Mouse (Mus musculus): ENCODE results near the gene Hormad2. TPM values are rescaled to one million over a fixed set of nuclear protein-coding genes. Genes with fewer than 3 reads are reported as not detected.

The Hormad2 gene
- polyA plus RNA-seq, 1 experiment from 2014 or later: 0.10 TPM

DNA sequence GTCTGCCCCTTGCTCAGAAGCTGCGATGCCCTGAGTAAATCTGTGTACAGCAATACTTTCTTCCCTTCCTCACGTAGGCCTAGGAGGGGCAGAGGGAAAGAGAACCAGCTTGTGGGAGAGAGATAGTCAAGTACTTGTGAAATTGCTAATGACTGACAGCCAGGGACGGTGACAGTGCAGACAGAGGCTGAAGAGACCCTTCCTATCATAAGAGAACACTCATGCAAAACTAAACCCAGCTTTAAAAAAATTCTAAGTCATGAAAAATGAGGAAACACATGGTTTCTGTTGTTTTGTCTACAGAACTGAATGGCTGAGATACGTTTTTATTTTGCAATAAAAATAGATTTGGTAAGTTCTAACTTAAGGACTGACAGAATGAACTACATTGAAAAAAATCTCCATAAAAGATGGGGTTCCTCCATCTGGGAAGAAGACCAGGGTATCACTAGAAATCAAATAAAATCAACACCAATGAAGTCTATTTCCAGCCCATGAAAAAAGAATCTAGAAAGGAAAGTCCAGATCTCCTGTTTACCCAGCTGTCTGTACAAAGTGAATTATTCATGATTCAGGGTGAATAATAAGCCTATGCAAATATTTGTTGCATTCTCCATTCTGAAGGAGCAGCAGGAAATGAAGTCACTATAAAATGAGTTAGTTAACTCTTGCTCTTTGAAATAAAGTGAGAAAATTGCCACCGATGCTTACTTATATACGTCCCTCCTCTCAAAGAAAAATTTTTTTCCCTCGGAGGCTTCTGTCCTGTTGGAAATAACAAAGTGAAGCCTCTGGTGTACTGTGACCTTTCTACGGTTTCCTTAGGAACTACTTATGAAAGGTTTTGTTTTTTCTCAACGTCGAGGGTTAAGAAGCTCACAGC, 104.9 kb downstream of the Hormad2 start:
- 63% methylated on average over 10 of the region's 10 CpGs for WGBS
- H3K4me3 ChIP-seq: no peak overlapping the region
- no peak overlapping the region for H3K27ac ChIP-seq
- H3K27me3 ChIP-seq: no peaks in the 10 kb centered on the region
- peaks cover 3% of the 10 kb centered on the region; the same call in 1 of the 2 replicates for H3K4me1 ChIP-seq
- H3K9me3 ChIP-seq: no peaks in the 10 kb centered on the region
- H3K9ac ChIP-seq: no peak overlapping the region
- H3K4me2 ChIP-seq (replicated peaks): no peak overlapping the region
- ATAC-seq (ENCODE audit: insufficient number of reproducible peaks, insufficient read depth, low FRiP score, low TSS enrichment): no peak
- H3K36me3 ChIP-seq: no peaks in the 10 kb centered on the region

DNA sequence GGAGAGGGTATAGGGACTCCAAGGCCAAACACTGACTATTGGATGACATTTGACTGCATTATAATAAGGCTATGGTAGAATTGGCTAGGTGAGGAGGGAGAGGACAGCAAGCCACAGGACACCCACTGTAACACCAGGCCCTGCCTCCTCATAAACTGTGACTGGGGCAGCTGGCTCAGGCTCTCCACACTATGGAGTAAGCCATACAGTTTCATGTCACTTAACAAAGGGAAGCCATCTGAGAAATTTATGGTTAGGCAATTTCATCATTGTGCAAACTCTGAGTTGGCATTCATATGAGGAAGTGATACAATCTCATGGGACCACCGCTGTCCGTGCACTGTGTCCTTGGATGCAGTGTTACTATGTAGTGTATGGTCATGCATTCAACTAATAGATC, 107.9 kb downstream of the Hormad2 start:
- WGBS: 96% methylated on average over 2 of the region's 2 CpGs
- Histone ChIP-seq H3K9me3 (no peaks in the 10 kb centered on the region), H3K27me3 (no peaks in the 10 kb centered on the region), H3K9ac (no peak overlapping the region), H3K4me3 (no peak overlapping the region), H3K27ac (no peak overlapping the region), H3K4me2 (replicated peaks) (no peak overlapping the region), H3K36me3 (no peaks in the 10 kb centered on the region), H3K4me1 (no peaks in the 10 kb centered on the region)
- no peak for ATAC-seq (ENCODE audit: insufficient number of reproducible peaks, insufficient read depth, low FRiP score, low TSS enrichment)

DNA sequence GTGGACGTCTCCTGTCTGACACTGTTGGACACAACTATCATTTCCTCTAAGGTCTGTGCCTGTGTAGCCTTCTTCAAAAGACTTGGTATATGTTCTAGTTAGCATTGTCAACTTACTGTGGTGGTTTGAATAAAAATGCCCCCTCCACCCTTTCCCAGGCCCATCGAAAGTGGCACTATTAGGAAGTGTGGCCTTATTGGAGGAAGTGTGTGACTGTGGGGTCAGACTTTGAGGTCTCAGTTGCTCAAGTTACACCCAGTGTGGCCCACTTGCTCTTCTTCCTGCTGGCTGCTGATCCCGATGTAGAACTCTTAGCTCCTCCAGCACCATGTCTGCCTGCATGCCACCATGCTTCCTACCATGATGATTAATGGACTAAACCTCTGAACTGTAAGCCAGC, 112.7 kb downstream of the Hormad2 start:
- no peak overlapping the region for H3K4me3 ChIP-seq
- no peaks in the 10 kb centered on the region for H3K9me3 ChIP-seq
- H3K36me3 ChIP-seq: no peaks in the 10 kb centered on the region
- WGBS: 84% methylated on average over 3 of the region's 3 CpGs
- no peaks in the 10 kb centered on the region for H3K27me3 ChIP-seq
- H3K9ac ChIP-seq: no peak overlapping the region
- no peaks in the 10 kb centered on the region for H3K4me1 ChIP-seq
- H3K4me2 ChIP-seq (replicated peaks): no peak overlapping the region
- no peak for ATAC-seq (ENCODE audit: insufficient number of reproducible peaks, insufficient read depth, low FRiP score, low TSS enrichment)
- no peak overlapping the region for H3K27ac ChIP-seq

DNA sequence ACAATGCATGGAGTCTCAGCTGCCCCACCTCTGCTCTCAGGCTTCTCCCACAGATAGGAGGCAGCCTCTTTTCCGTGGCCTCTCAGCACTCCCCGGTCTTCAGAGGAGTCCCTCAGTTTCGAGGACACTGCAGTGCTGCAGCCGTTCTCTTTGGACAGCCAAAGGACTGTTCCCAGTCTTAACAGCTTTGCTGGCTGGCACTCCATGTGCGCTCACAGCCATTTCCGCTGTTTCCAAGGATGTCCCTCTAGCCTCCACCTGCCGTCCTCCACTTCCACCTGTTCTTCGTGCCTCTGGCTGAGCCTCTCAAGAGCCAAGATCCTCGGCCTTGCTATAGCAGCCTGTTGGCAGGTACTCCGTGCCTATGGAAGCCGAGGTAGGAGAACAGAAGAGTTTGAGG, 117.4 kb downstream of the Hormad2 start:
- Histone ChIP-seq H3K4me1 (no peaks in the 10 kb centered on the region), H3K9me3 (no peaks in the 10 kb centered on the region), H3K36me3 (no peaks in the 10 kb centered on the region), H3K4me2 (replicated peaks) (no peak overlapping the region), H3K4me3 (no peak overlapping the region), H3K27me3 (peaks cover 3% of the 10 kb centered on the region; the same call in 1 of the 2 replicates), H3K27ac (no peak overlapping the region), H3K9ac (no peak overlapping the region)
- WGBS: 70% methylated on average over 11 of the region's 11 CpGs
- ATAC-seq (ENCODE audit: insufficient number of reproducible peaks, insufficient read depth, low FRiP score, low TSS enrichment): no peak

DNA sequence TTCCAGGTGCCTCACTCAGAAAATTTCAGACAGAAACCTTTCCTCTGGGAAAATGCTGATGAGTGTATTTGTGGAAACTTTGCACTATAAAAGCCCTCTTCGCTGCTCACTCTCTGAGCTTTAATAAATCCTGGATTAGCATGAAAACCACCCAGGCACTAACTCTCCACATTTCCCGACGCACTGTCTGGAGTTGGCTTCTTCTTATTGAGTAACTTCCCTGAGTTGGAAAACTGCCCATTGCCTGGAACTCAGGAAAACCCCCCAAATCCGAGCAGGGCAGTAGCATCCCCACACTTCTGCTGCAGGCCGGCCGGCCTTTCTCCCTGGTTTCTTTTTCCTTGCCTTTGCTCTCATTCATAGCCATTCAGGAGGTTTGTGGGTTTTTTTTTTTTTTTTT, 118.0 kb downstream of the Hormad2 start:
- H3K9ac ChIP-seq: no peak overlapping the region
- ATAC-seq (ENCODE audit: insufficient number of reproducible peaks, insufficient read depth, low FRiP score, low TSS enrichment): no peak
- H3K9me3 ChIP-seq: no peaks in the 10 kb centered on the region
- no peaks in the 10 kb centered on the region for H3K4me1 ChIP-seq
- no peak overlapping the region for H3K27ac ChIP-seq
- no peak overlapping the region for H3K4me2 ChIP-seq (replicated peaks)
- H3K27me3 ChIP-seq: peaks cover 3% of the 10 kb centered on the region; the same call in 1 of the 2 replicates
- H3K4me3 ChIP-seq: no peak overlapping the region
- WGBS: 49% methylated on average over 6 of the region's 6 CpGs
- no peaks in the 10 kb centered on the region for H3K36me3 ChIP-seq

DNA sequence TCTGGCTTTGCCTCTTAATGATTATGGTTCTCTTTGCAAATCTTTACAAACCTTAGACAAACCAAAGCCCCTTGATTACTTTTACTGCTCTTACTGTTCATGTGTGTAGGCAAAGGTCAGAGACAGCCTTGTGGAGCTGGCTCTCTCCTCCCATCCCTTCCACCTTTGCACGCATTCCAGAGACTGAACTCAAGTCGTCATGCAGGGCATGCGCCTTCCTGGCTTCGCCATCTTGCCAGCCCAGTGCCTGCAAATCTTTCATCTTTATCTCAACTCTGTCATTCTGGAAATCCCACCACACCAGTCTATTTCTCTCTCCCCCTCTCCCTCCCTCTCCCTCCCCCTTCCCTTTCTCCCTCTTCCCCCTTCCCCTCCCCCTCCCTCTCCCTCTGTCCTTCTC, 120.0 kb downstream of the Hormad2 start:
- Histone ChIP-seq H3K9me3 (no peaks in the 10 kb centered on the region), H3K36me3 (no peaks in the 10 kb centered on the region), H3K4me2 (replicated peaks) (no peak overlapping the region), H3K4me1 (no peaks in the 10 kb centered on the region), H3K9ac (no peak overlapping the region), H3K27ac (no peak overlapping the region), H3K4me3 (no peak overlapping the region), H3K27me3 (peaks cover 7% of the 10 kb centered on the region; the same call in 1 of the 2 replicates)
- WGBS: 64% methylated on average over 4 of the region's 4 CpGs
- ATAC-seq (ENCODE audit: insufficient number of reproducible peaks, insufficient read depth, low FRiP score, low TSS enrichment): no peak

GRCm38 (mm10) chr11:4319212-4319955, 121.5 kb downstream of the Hormad2 start:
- 86% methylated on average over 14 of the region's 14 CpGs for WGBS
- peaks cover 8% of the 10 kb centered on the region; the same call in 1 of the 2 replicates for H3K27me3 ChIP-seq
- no peak overlapping the region for H3K4me3 ChIP-seq
- H3K36me3 ChIP-seq: no peaks in the 10 kb centered on the region
- no peak for ATAC-seq (ENCODE audit: insufficient number of reproducible peaks, insufficient read depth, low FRiP score, low TSS enrichment)
- no peaks in the 10 kb centered on the region for H3K9me3 ChIP-seq
- no peak overlapping the region for H3K4me2 ChIP-seq (replicated peaks)
- no peaks in the 10 kb centered on the region for H3K4me1 ChIP-seq
- H3K9ac ChIP-seq: no peak overlapping the region
- no peak overlapping the region for H3K27ac ChIP-seq

DNA sequence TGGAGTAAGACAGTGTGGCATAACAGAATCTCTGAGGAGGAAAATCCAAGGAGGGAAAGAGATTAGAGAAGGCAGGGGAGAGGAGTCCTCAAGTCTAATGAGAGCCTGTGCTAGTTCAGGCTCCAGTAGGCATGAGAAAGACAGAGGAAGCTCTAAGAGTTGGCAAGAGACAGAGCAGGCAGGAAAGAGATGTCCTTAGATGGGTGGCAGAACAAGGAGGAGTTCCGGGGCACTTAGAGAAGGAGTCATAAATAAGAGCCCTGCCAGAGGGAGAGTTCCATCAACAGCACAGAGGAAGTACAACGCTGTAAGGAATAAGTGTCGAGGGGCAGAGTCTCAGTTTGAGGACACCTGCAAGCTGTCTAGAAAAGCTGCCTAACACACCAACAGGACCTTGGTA, 122.9 kb downstream of the Hormad2 start:
- no peak overlapping the region for H3K27ac ChIP-seq
- no peak for ATAC-seq (ENCODE audit: insufficient number of reproducible peaks, insufficient read depth, low FRiP score, low TSS enrichment)
- WGBS: 82% methylated on average over 3 of the region's 3 CpGs

GRCm38 (mm10) chr11:4317287-4317686, 123.6 kb downstream of the Hormad2 start:
- 58% methylated on average over 5 of the region's 5 CpGs for WGBS
- Histone ChIP-seq H3K36me3 (no peaks in the 10 kb centered on the region), H3K27ac (no peak overlapping the region), H3K4me3 (no peak overlapping the region), H3K4me2 (replicated peaks) (no peak overlapping the region), H3K4me1 (no peaks in the 10 kb centered on the region), H3K9me3 (no peaks in the 10 kb centered on the region), H3K27me3 (peaks cover 14% of the 10 kb centered on the region; the same call in 1 of the 2 replicates), H3K9ac (no peak overlapping the region)
- no peak for ATAC-seq (ENCODE audit: insufficient number of reproducible peaks, insufficient read depth, low FRiP score, low TSS enrichment)

More for the DNA sequence above, 122.9 kb downstream of the Hormad2 start:
- Histone ChIP-seq H3K4me3 (no peak overlapping the region), H3K9ac (no peak overlapping the region), H3K36me3 (no peaks in the 10 kb centered on the region), H3K4me1 (no peaks in the 10 kb centered on the region), H3K27me3 (peaks cover 14% of the 10 kb centered on the region; the same call in 1 of the 2 replicates), H3K4me2 (replicated peaks) (no peak overlapping the region), H3K9me3 (no peaks in the 10 kb centered on the region)

DNA sequence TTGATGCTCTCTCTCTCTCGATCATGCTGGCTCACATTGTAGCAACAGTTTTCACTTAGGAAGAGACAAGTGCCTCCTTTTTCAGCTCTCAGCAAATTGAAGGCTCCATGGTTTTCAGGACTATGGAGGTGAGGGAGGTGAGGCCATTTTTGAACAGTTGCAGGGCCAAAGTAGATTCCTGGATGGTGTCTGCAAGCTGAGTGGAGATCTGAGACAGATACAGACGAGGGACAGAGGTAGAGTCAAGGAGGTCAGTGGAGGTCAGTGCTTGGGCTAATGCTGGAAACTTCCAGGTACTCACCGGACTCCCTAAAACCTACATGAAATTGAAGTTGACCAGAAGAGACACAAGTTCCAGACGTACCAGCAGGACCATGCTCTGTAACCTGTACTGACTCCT, 128.7 kb downstream of the Hormad2 start:
- H3K9me3 ChIP-seq: no peaks in the 10 kb centered on the region
- no peak overlapping the region for H3K9ac ChIP-seq
- H3K4me3 ChIP-seq: no peak overlapping the region
- no peak overlapping the region for H3K27ac ChIP-seq
- H3K4me2 ChIP-seq (replicated peaks): no peak overlapping the region
- no peak for ATAC-seq (ENCODE audit: insufficient number of reproducible peaks, insufficient read depth, low FRiP score, low TSS enrichment)
- H3K27me3 ChIP-seq: peaks cover 19% of the 10 kb centered on the region; the same call in 1 of the 2 replicates
- WGBS: 51% methylated on average over 4 of the region's 4 CpGs
- no peaks in the 10 kb centered on the region for H3K36me3 ChIP-seq
- H3K4me1 ChIP-seq: peaks cover 22% of the 10 kb centered on the region

- no peak overlapping the region for H3K4me3 ChIP-seq
- peaks cover 22% of the 10 kb centered on the region for H3K4me1 ChIP-seq
- no peaks in the 10 kb centered on the region for H3K36me3 ChIP-seq
- ATAC-seq (ENCODE audit: insufficient number of reproducible peaks, insufficient read depth, low FRiP score, low TSS enrichment): no peak
- H3K4me2 ChIP-seq (replicated peaks): no peak overlapping the region
- H3K27ac ChIP-seq: no peak overlapping the region
- H3K9me3 ChIP-seq: no peaks in the 10 kb centered on the region
- WGBS: 76% methylated on average over 4 of the region's 4 CpGs
- H3K27me3 ChIP-seq: peaks cover 15% of the 10 kb centered on the region; the same call in 1 of the 2 replicates
- H3K9ac ChIP-seq: no peak overlapping the region
Measured at GRCm38 (mm10) chr11:4310324-4310723, 130.6 kb downstream of the Hormad2 start.

GRCm38 (mm10) chr11:4309613-4310012, 131.3 kb downstream of the Hormad2 start:
- Histone ChIP-seq H3K36me3 (no peaks in the 10 kb centered on the region), H3K27me3 (peaks cover 15% of the 10 kb centered on the region; the same call in 1 of the 2 replicates), H3K9me3 (no peaks in the 10 kb centered on the region), H3K9ac (no peak overlapping the region), H3K4me2 (replicated peaks) (no peak overlapping the region), H3K27ac (0 out of 2 replicates have a peak overlapping the region, but pooled peaks have one; percentile 36), H3K4me1 (peaks cover 22% of the 10 kb centered on the region), H3K4me3 (no peak overlapping the region)
- no peak for ATAC-seq (ENCODE audit: insufficient number of reproducible peaks, insufficient read depth, low FRiP score, low TSS enrichment)
- WGBS: 79% methylated on average over 4 of the region's 4 CpGs
